Mouse (Mus musculus) heart, embryonic 11.5 days (tissue): Measurements from ENCODE around the gene Sh3pxd2a. TPM values are rescaled to one million over a fixed set of nuclear protein-coding genes. Genes with fewer than 3 reads are reported as not detected.

Experiments
- ATAC-seq: fragments of 200-750 bp; cut with Nextera tagmentation; replicated peaks from 2 replicates; pipeline ENCODE4 v1.8.0; 2017; ENCODE audit warnings: moderate library complexity; ENCODE audit not compliant: insufficient number of reproducible peaks, low FRiP score, low TSS enrichment
- H3K27ac ChIP-seq: fragments of 300-500 bp; sonication (generic); 2 replicates; pipeline ENCODE4 v1.5.1; 2014; ENCODE audit warnings: mild to moderate bottlenecking, low read depth, low read length
- H3K27me3 ChIP-seq: fragments of 300-500 bp; sonication (generic); 2 replicates; pipeline ENCODE4 v1.6.1; 2014; ENCODE audit warnings: mild to moderate bottlenecking, low read length, mixed read lengths; ENCODE audit not compliant: control insufficient read depth, insufficient read depth
- H3K36me3 ChIP-seq: fragments of 300-500 bp; sonication (generic); 2 replicates; pipeline ENCODE4 v1.6.1; 2014; ENCODE audit warnings: mild to moderate bottlenecking, low read length, moderate library complexity, mixed read lengths; ENCODE audit not compliant: control insufficient read depth, insufficient read depth
- H3K4me1 ChIP-seq: fragments of 300-500 bp; sonication (generic); 2 replicates; pipeline ENCODE4 v1.6.1; 2014; ENCODE audit warnings: low read length; ENCODE audit not compliant: control insufficient read depth, insufficient read depth
- H3K4me2 ChIP-seq: fragments of 300-500 bp; sonication (generic); 2 replicates; pipeline ENCODE4 v1.6.1; 2014; ENCODE audit warnings: mild to moderate bottlenecking, moderate library complexity
- H3K4me3 ChIP-seq: fragments of 300-500 bp; sonication (generic); 2 replicates; pipeline ENCODE4 v1.5.1; 2014; ENCODE audit warnings: low read depth, low read length
- H3K9ac ChIP-seq: fragments of 300-500 bp; sonication (generic); 2 replicates; pipeline ENCODE4 v1.6.1; 2014; ENCODE audit warnings: mild to moderate bottlenecking, low read depth, low read length, moderate library complexity
- H3K9me3 ChIP-seq: fragments of 300-500 bp; sonication (generic); replicated peaks from 2 replicates; pipeline ENCODE4 v1.6.1; 2016; ENCODE audit warnings: low read length; ENCODE audit not compliant: control insufficient read depth
- WGBS: fragments of 180-500 bp; shearing (Covaris S2); extraction: QIAGEN DNeasy Blood & Tissue Kit; methylation state at CpG from one replicate; pipeline ENCODE4 v1.1.7; 2014; ENCODE audit not compliant: insufficient replicate concordance; 5-methylcytosine and 5-hydroxymethylcytosine counted together
- polyA plus RNA-seq: library from polyadenylated mRNA; unstranded; fragments of >200 nt; fragmentation: Nextera tagmentation; extraction: Ambion mirVana; gene quantifications from 2 replicates; pipeline ENCODE4 v1.2.1, GENCODE M21; 2014

The Sh3pxd2a gene
- polyA plus RNA-seq, 1 experiment from 2014 or later, result 10.1 TPM

- Histone ChIP-seq H3K36me3 (no peaks in the 10 kb centered on the region), H3K9me3 (no peaks in the 10 kb centered on the region), H3K4me2 (peak overlapping the region; percentile 65), H3K27me3 (no peaks in the 10 kb centered on the region), H3K4me3 (peak overlapping the region; percentile 32), H3K27ac (peak overlapping the region; percentile 22; the same call in 1 of the 2 replicates), H3K9ac (peak overlapping the region; percentile 71), H3K4me1 (peaks cover 12% of the 10 kb centered on the region)
- ATAC-seq, result peak; percentile 51; the same call in 1 of the 2 replicates
- 5% methylated on average over 17 of the region's 17 CpGs for WGBS
Measured at GRCm38 (mm10) chr19:47228725-47229252, 235.4 kb downstream of the Sh3pxd2a start.

- WGBS, result 74% methylated on average over 5 of the region's 5 CpGs
- H3K9ac ChIP-seq, result no peak overlapping the region
- no peak for ATAC-seq
- no peaks in the 10 kb centered on the region for H3K36me3 ChIP-seq
- no peaks in the 10 kb centered on the region for H3K27me3 ChIP-seq
- H3K4me2 ChIP-seq, result no peak overlapping the region
- no peaks in the 10 kb centered on the region for H3K9me3 ChIP-seq
- no peak overlapping the region for H3K27ac ChIP-seq
- H3K4me3 ChIP-seq, result no peak overlapping the region
- peaks cover 17% of the 10 kb centered on the region for H3K4me1 ChIP-seq
Measured at GRCm38 (mm10) chr19:47225791-47226190, 238.4 kb downstream of the Sh3pxd2a start.

- H3K36me3 ChIP-seq, result no peaks in the 10 kb centered on the region
- peaks cover 17% of the 10 kb centered on the region for H3K4me1 ChIP-seq
- H3K9ac ChIP-seq, result no peak overlapping the region
- H3K4me2 ChIP-seq, result no peak overlapping the region
- no peaks in the 10 kb centered on the region for H3K9me3 ChIP-seq
- no peak overlapping the region for H3K27ac ChIP-seq
- 68% methylated on average over 4 of the region's 4 CpGs for WGBS
- no peak overlapping the region for H3K4me3 ChIP-seq
- no peak for ATAC-seq
- no peaks in the 10 kb centered on the region for H3K27me3 ChIP-seq
Measured at GRCm38 (mm10) chr19:47224743-47225142, 239.5 kb downstream of the Sh3pxd2a start.

GRCm38 (mm10) chr19:47222841-47223557 is 241.2 kb downstream of the Sh3pxd2a start:
- no peak overlapping the region for H3K4me3 ChIP-seq
- H3K4me2 ChIP-seq, result no peak overlapping the region; the same call in 1 of the 2 replicates
- 44% methylated on average over 15 of the region's 15 CpGs for WGBS
- H3K27ac ChIP-seq, result no peak overlapping the region
- no peak for ATAC-seq
- no peak overlapping the region for H3K9ac ChIP-seq
- no peaks in the 10 kb centered on the region for H3K27me3 ChIP-seq
- no peaks in the 10 kb centered on the region for H3K9me3 ChIP-seq
- H3K4me1 ChIP-seq, result peaks cover 5% of the 10 kb centered on the region
- no peaks in the 10 kb centered on the region for H3K36me3 ChIP-seq

- ATAC-seq, result no peak
- no peak overlapping the region for H3K4me3 ChIP-seq
- no peaks in the 10 kb centered on the region for H3K36me3 ChIP-seq
- H3K27me3 ChIP-seq, result no peaks in the 10 kb centered on the region
- 83% methylated on average over 8 of the region's 8 CpGs for WGBS
- no peak overlapping the region for H3K9ac ChIP-seq
- H3K4me2 ChIP-seq, result no peak overlapping the region; the same call in 1 of the 2 replicates
- H3K9me3 ChIP-seq, result no peaks in the 10 kb centered on the region
- no peak overlapping the region for H3K27ac ChIP-seq
- peaks cover 5% of the 10 kb centered on the region for H3K4me1 ChIP-seq
Measured at GRCm38 (mm10) chr19:47222154-47222840, 241.9 kb downstream of the Sh3pxd2a start.

GRCm38 (mm10) chr19:47221500-47222153 is 242.6 kb downstream of the Sh3pxd2a start:
- Histone ChIP-seq H3K27ac (no peak overlapping the region), H3K4me1 (peaks cover 5% of the 10 kb centered on the region), H3K4me3 (no peak overlapping the region), H3K4me2 (no peak overlapping the region), H3K9me3 (no peaks in the 10 kb centered on the region), H3K27me3 (no peaks in the 10 kb centered on the region), H3K36me3 (no peaks in the 10 kb centered on the region), H3K9ac (no peak overlapping the region)
- WGBS, result 81% methylated on average over 7 of the region's 7 CpGs
- no peak for ATAC-seq

- Histone ChIP-seq H3K9ac (no peak overlapping the region), H3K36me3 (no peaks in the 10 kb centered on the region), H3K4me2 (no peak overlapping the region), H3K27me3 (no peaks in the 10 kb centered on the region), H3K27ac (no peak overlapping the region), H3K4me3 (no peak overlapping the region), H3K4me1 (peaks cover 5% of the 10 kb centered on the region), H3K9me3 (no peaks in the 10 kb centered on the region)
- WGBS, result 70% methylated on average over 4 of the region's 4 CpGs
- ATAC-seq, result no peak
Measured at GRCm38 (mm10) chr19:47221006-47221405, 243.2 kb downstream of the Sh3pxd2a start.

- Histone ChIP-seq H3K4me1 (peaks cover 5% of the 10 kb centered on the region), H3K4me3 (no peak overlapping the region), H3K9ac (no peak overlapping the region), H3K4me2 (no peak overlapping the region), H3K9me3 (no peaks in the 10 kb centered on the region), H3K36me3 (no peaks in the 10 kb centered on the region), H3K27me3 (no peaks in the 10 kb centered on the region), H3K27ac (no peak overlapping the region)
- no peak for ATAC-seq
- WGBS, result 82% methylated on average over 2 of the region's 2 CpGs
Measured at GRCm38 (mm10) chr19:47220232-47220631, 244.0 kb downstream of the Sh3pxd2a start.
